Mouse (Mus musculus) liver, embryonic 14.5 days (tissue): ENCODE measurements around the gene Hmgb2.

Source experiments
- CTCF ChIP-seq: IDR thresholded peaks from 2 replicates; pipeline ENCODE4 v1.5.1; 2016; ENCODE audit warnings: antibody characterized with exemption, low read depth, control low read depth
- EP300 ChIP-seq: IDR thresholded peaks from 2 replicates; pipeline ENCODE4 v1.6.1; 2016; ENCODE audit warnings: antibody characterized with exemption, low read depth

DNA sequence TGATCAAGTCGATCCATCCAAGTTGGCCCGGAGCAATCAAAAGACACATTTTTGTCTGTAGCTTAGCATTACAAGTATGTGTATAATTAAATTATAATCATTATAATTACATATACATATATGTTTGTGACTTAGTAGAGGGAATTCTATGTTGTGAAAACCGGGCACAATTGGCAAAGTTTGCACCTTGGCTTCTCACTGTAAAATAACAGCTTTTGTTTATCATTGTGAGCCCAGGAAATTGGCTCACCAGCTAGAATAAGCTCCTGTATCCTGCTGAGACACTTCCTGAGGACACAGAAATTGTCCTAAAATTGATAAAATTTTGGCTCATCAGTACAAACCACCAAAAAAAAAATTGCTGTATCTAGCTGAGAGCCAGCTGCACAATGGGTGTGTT is 34.7 kb downstream of the Hmgb2 start:
- TF ChIP-seq CTCF (no peak), EP300 (no peak)
